In genomic region chr16:18339866-18340265, GRCm38 (mm10) we compare ENCODE assay signal across 10 mouse cellular contexts. TPM values are rescaled to one million over a fixed set of nuclear protein-coding genes. Genes with fewer than 3 reads are reported as not detected.
A peak's percentile ranks its signal among the peaks of the same experiment; 100 is the strongest.
DNase-seq lines count a peak whose midpoint lies in the region; ATAC-seq and TF ChIP-seq lines count a peak whose summit lies in the region.
"Had no signal": no experiment of that assay in that cellular context is flagged by ENCODE, and none has a peak within 500 bp of the region (broad histone marks: within the 10 kb centered on the region; RNA-seq: fewer than 3 reads in every experiment).

No protein-coding gene starts in this region.

- no peak for ATAC-seq in heart, embryonic 11.5 days (replicated peaks; ENCODE audit: insufficient number of reproducible peaks, low FRiP score, low TSS enrichment)
- ATAC-seq: forebrain, embryonic 14.5 days had no signal

- peak; percentile 69; the same call in 1 of the 2 replicates for TF ChIP-seq EP300 in heart, adult 2 months (IDR thresholded peaks at IDR 0.05; ENCODE audit: insufficient read depth, low read depth, low read length)

- TF ChIP-seq CTCF in heart, adult 2 months (IDR thresholded peaks at IDR 0.05) = no peak

- no peaks in the 10 kb centered on the region for H3K79me2 ChIP-seq in heart, adult 2 months (replicated peaks; ENCODE audit: control insufficient read depth, insufficient read depth, low read length)

- DNase-seq in heart, adult 2 months = peak; percentile 54 to 64
- DNase-seq in urinary bladder, postnatal 14 days (ENCODE audit: low spot score) = peak; percentile 22
- DNase-seq in urinary bladder, postnatal 4 days (ENCODE audit: low spot score in 2 of 2) = no peak
- DNase-seq in heart, postnatal 4 days = peak; percentile 21
- DNase-seq in Muller cell, postnatal 12 days (ENCODE audit: inconsistent ontology term) = no peak
- no peak for DNase-seq in embryo, embryonic 10.5 days (ENCODE audit: low spot score)
- DNase-seq: midbrain, embryonic 14.5 days; thymus, postnatal 25 days had no signal

- H3K36me3 ChIP-seq in heart, adult 2 months (ENCODE audit: control insufficient read depth, insufficient read depth, low read length) = peaks cover 15% of the 10 kb centered on the region
- no peaks in the 10 kb centered on the region for H3K36me3 ChIP-seq in heart, embryonic 11.5 days (ENCODE audit: control insufficient read depth, insufficient read depth, low read length)

- H3K4me2 ChIP-seq in heart, embryonic 11.5 days = no peak overlapping the region

- no peak overlapping the region for H3K9ac ChIP-seq in heart, adult 2 months (ENCODE audit: low read depth, low read length)
- H3K9ac ChIP-seq in heart, embryonic 11.5 days (ENCODE audit: low read depth, low read length) = no peak overlapping the region

- 18% methylated on average over 1 of the region's 1 CpGs for WGBS in heart, adult 2 months
- WGBS in heart, embryonic 11.5 days (ENCODE audit: insufficient replicate concordance) = 50% methylated on average over 1 of the region's 1 CpGs

- no peak overlapping the region for H3K4me3 ChIP-seq in heart, adult 2 months
- H3K4me3 ChIP-seq in heart, embryonic 11.5 days (ENCODE audit: low read depth, low read length) = no peak overlapping the region

- intact Hi-C loops in heart, adult 2 months (cut with DNase I) = loop anchor here (5.0 kb wide), 1 partner anchor 87 kb away; the partner anchor contains the start of genes Comt and Txnrd2

- H3K27me3 ChIP-seq in heart, adult 2 months (ENCODE audit: control insufficient read depth, insufficient read depth, low read length) = no peaks in the 10 kb centered on the region
- no peaks in the 10 kb centered on the region for H3K27me3 ChIP-seq in heart, embryonic 11.5 days (ENCODE audit: control insufficient read depth, insufficient read depth, low read length)

- peaks cover 13% of the 10 kb centered on the region for H3K4me1 ChIP-seq in heart, adult 2 months (ENCODE audit: control insufficient read depth, insufficient read depth, low read length)
- H3K4me1 ChIP-seq in heart, embryonic 11.5 days (ENCODE audit: control insufficient read depth, insufficient read depth, low read length) = peaks cover 18% of the 10 kb centered on the region

- H3K9me3 ChIP-seq in heart, embryonic 11.5 days (replicated peaks; ENCODE audit: control insufficient read depth, low read length) = no peaks in the 10 kb centered on the region

- H3K27ac ChIP-seq in heart, adult 2 months = peak overlapping the region; percentile 84
- no peak overlapping the region for H3K27ac ChIP-seq in heart, embryonic 11.5 days (ENCODE audit: low read depth, low read length)

- TF ChIP-seq POLR2A in heart, adult 2 months (IDR thresholded peaks at IDR 0.05; ENCODE audit: insufficient read depth, low read depth, low read length) = no peak

RNA-seq across cellular contexts. Expression of gene Tango2, which starts 8.0 kb away (rescaled TPM):
- total RNA-seq in heart, adult 2 months (2021) = 100 to 1,000 TPM; 173 to 181 TPM
- polyA plus RNA-seq in heart, adult 2 months (2012; rRNA removed) = 283 and 382 TPM in 2 replicates
- polyA plus RNA-seq in heart, embryonic 11.5 days (2014; fragmentation: Nextera tagmentation; extraction: Ambion mirVana) = 56.3 and 62.1 TPM in 2 replicates
- 10 to 100 TPM; 47.0 to 48.8 TPM for total RNA-seq in heart, postnatal 4 days (2021)

RNA-seq across cellular contexts. Expression of gene Arvcf, which starts 8.1 kb away (rescaled TPM):
- total RNA-seq in heart, adult 2 months (2021) = 10 to 100 TPM; 14.4 to 16.4 TPM
- 13.9 and 17.0 TPM in 2 replicates for polyA plus RNA-seq in heart, adult 2 months (2012; rRNA removed)
- 19.5 and 23.4 TPM in 2 replicates for polyA plus RNA-seq in heart, embryonic 11.5 days (2014; fragmentation: Nextera tagmentation; extraction: Ambion mirVana)
- total RNA-seq in heart, postnatal 4 days (2021) = 10 to 100 TPM; 43.5 to 44.2 TPM

RNA-seq across cellular contexts. Expression of gene Dgcr8, which starts 50.8 kb away (rescaled TPM):
- total RNA-seq in heart, adult 2 months (2021) = 10 to 100 TPM; 10.7 to 13.2 TPM
- polyA plus RNA-seq in heart, adult 2 months (2012; rRNA removed) = 8.7 and 14.5 TPM in 2 replicates
- 23.6 and 26.4 TPM in 2 replicates for polyA plus RNA-seq in heart, embryonic 11.5 days (2014; fragmentation: Nextera tagmentation; extraction: Ambion mirVana)
- total RNA-seq in heart, postnatal 4 days (2021) = 10 to 100 TPM; 33.0 to 40.3 TPM

Comparison
In these comparisons a context has a peak if more than half of its experiments do, and no peak if none do; other contexts are left out.
1. DNase-seq: peak in heart, adult 2 months (2 of 2), urinary bladder, postnatal 14 days (single experiment) and heart, postnatal 4 days (single experiment); none in urinary bladder, postnatal 4 days (0 of 2), Muller cell, postnatal 12 days (single experiment) and embryo, embryonic 10.5 days (single experiment).